Mouse (Mus musculus) urinary bladder, adult 2 months (tissue): ENCODE measurements around the gene Nppc. TPM values are rescaled to one million over a fixed set of nuclear protein-coding genes. Genes with fewer than 3 reads are reported as not detected.

ENCODE experiments used
- DNase-seq: peaks from one replicate; pipeline ENCODE4 v3.0.0; 2022; ENCODE audit warnings: low spot score
- polyA plus RNA-seq: library from polyadenylated mRNA; depleted of rRNA; stranded (reverse); fragments of >200 nt; gene quantifications from 2 replicates; pipeline ENCODE4 v1.2.3, GENCODE M21; 2012; rRNA removed

The Nppc gene
- polyA plus RNA-seq, 1 experiment, result 0.10 TPM

DNA sequence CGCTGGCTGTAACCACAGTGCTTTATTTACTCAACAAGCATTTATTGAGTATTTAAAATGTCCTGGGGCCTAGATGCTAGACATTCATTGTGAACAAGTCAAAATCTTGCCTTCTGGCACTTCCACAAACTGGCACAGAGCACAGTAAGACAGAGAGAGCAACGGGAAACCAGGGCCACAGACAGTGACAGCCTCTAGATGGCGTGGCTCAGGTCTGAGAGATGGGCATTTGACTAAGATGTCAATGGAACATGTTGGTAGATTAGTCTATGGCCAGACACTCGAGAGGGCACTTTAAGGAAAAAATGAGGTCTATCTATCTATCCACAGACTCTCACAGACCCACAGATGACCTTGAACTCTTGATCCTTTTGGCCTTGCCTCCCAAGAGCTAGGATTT, 17.7 kb downstream of the Nppc start:
- no peak for DNase-seq

DNA sequence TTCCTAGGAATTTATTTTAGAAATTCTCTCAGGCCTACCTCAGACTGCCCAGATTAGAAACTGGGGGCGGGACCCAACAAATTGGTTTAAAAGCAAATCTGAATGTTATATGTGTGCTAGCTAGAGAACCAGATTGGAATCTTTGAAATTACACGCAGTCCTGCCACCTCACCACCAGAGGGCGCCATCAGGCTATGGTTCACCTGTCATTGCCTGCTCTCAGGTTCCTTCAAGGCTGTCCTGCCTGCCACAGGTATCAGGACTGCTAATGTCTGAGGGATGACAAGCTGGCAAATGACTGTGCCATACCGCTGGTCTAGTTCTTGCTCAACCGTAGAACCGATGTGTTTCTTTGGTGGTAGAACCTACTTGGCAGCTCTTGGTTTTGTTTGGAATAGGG, 20.1 kb downstream of the Nppc start:
- DNase-seq, result peak; percentile 60

DNA sequence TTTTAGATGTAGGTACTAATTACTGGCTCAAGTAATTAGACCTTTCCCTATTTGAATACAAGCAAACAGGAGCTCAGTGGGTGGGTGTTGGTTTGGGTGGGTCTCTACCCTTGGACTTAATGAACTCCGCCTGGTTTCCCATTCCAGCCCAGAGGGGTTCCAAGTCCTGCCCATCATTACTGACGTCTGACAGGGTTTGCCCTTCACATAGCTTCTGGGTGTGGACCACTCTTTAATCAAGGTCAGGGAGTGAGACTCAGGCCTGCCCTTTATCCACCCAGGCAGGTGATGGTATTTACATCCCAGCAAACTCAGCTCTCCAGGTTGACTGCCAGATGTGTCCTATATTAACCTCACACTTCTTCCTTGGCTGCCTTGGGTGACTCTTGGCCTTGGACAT, 22.9 kb downstream of the Nppc start:
- no peak for DNase-seq

DNA sequence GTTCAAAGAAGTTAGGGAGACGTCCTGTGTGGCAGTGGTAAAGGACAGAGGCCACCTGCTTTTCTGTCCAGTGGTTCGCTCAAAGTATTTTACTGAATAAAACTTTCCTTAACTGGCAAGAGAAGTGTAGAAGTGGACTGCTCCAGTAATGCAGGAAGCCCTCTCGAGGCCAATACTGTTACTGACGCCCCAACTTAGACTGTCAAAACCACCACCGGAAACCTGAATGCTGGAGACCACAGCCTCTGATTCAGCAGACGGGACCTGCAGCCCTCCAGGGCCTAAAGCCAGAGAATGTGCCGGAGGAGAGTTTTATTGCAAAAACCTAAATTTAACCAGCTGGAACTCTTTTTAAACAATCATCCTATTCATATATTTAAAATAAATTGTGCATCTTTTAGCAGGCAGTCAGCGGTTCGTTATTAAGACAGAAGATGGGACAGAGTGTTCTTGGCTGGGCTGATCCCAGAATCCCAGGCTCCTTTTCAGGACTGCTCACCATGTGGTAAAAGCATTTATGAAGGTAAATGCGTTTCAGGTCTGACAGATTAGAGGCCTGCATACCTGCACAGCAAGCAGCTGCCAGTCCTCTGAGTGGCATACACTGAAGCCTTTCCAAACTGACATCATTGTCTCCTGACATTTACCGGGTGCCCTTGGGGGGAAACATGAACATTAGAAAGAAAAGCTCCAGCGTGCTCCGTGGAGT, 27.1 kb downstream of the Nppc start:
- no peak for DNase-seq

DNA sequence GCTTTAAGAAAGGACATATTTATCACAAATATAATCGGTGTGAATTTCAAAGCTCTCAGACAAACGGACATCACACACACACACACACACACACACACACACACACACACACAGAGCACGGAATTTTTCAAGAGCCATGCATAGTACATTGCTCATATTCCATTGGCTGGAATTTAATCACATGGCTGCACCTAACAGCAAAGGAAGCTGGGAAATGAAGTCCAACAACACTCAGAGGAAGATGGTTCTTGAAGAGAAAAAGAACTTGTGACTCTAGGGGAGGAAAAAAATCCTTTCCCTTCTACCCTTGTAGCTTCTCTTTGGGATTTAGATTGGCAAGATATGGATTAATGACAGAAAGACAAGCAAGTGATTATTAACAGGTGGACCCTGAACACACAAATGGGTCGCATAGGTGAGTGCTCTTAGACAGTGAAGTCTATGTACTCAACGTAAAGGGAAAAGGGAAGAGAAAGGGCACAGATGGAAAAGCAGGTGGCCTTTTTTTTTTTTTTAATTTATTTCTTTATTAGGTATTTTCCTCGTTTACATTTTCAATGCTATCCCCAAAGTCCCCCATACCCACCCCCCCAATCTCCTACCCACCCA, 35.5 kb downstream of the Nppc start:
- DNase-seq, result no peak

DNA sequence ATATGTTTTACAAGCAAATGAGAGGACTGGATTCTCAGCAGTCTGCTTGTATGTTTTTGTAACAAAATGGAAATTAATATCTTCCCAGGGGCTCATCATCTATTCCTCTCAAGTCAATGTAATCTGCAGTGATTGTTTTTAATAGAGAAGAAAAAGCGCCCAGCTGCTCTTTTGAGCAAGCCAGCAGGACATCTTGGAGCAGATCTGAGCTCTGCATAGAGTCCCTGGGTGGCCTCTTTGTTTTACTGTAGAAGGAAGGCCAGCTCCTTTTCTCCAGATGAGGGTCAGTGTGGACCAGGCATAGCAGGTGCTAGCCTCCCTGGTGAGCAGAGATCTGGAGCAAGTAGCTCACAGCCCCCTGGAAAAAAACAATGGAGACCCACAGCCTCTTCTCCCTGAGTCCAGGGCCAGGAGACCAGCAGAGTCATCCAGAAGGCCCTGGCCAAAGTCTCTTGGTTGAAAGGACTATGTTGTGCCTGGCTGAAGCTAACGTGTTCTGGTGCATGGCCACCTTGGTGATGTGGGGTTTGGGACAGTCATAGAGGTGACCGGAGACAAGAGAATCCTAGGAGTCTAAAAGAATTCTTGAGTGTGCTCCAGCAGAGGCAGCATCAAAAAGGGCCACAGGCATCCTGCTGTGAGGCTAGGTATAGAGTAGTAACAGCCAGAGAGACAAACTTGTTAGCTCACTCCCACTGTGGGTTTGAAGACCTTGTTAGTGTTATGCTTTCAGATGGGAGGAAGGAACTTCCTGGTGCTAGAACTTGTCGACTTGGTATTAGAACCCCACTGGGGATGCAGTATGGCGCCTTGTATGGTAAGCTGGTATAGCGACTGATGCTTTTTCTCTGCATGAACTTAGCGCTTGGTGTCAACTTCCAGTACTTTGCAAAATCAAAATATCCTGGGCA, 36.3 kb downstream of the Nppc start:
- no peak for DNase-seq

DNA sequence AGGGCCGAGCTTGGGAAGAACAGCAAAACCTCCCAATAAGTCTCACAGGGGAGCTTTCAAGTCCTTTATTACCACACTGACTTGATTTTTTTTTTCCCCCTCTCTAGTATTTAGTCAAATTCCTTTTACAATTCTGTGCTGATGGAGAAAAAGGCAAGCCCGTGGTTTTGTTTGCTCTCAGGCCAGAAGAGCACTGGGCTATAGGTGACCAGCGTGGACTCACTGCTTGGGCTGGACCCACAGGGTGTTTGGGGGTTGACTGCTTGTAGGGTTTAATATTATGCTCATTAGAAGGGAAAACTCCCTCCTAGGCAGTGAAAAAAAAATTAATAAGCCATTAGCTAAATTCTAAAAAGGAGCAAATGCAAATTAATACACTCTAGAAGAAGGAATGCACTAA, 36.9 kb downstream of the Nppc start:
- no peak for DNase-seq

DNA sequence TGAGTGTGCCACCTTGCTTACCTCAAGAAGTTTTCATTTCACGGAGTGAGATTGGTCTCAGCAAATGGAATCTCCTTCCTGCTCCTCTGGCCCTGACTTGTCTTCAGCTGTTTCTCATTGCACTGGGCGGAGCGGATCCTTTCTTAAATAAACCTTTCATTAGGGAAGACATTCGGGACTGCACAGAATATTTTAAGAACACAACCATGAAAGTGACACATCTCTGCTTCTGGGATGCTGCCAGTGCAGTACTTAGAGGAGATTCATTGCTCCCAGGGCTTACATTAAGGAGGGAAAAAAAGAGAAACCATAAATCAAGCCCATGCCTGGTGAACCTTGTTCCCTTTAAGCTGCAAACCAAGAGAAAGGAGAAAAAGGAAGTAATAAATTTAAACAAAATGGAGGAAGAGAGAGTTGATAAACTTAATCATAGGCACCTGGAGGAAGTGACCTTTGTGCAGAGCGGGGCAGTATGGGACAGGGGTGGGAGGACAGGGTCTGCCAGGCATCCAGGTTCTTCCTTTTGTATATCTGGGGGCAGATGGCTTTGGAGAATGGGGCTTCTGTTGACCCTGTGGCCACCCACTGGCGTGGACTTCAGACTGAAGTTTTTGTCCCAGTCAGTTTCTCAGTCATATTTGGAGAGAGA, 37.5 kb downstream of the Nppc start:
- DNase-seq, result no peak

DNA sequence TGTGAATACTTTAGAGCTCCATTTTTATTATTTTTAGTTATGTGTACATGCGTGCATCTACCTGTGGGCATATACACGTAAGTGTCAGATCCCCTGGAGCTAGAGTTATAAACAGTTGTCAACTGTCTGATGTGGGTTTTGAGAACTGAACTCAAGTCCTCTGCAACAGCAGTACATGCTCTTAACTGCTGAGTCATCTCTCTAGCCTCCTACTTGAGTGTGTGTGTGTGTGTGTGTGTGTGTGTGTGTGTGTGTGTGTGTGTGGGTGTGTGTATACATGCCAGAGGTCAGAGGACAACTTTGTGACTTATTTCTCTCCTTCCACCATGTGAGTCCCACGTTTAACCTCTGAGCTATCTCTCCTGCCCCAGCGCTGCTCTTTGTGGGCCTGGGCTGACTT, 39.8 kb downstream of the Nppc start:
- no peak for DNase-seq

DNA sequence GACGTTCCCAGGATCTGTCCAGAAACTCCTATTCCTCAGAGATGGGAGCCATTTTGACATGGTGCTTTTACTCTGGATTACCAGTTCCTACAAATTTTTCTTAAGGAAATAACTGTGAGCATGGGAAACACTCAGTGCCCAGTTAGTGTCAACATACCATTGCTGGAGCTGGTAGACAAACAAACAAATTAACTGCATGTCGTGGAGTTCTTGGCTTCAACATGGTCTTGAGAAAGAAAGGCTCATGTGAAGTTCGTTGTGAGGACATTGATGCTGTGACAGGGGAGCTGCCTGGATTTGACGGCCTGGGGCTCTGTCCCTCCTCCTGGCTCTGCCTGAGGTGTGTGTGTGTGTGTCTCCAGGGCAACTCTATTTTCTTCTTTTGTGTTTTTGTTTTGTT, 40.4 kb downstream of the Nppc start:
- no peak for DNase-seq

DNA sequence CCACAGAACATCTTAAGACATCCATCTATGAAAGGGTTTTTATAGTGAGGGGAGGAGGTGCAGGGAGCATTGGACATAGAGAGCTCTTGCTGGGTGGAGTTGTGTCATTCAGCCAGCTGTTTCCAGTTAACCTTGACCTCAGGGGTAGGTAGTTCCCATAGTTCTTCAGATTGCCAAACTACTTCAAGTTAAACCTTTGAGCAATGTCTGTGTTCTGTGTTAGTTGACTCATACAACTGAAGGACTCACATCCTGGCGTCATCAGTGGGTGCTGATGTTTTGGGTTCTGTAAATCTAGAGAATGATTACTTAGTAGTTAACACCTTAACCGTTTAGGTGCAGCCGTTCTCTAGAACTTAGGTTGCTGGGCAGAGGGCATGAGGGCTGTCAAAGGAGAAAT, 42.1 kb downstream of the Nppc start:
- no peak for DNase-seq

DNA sequence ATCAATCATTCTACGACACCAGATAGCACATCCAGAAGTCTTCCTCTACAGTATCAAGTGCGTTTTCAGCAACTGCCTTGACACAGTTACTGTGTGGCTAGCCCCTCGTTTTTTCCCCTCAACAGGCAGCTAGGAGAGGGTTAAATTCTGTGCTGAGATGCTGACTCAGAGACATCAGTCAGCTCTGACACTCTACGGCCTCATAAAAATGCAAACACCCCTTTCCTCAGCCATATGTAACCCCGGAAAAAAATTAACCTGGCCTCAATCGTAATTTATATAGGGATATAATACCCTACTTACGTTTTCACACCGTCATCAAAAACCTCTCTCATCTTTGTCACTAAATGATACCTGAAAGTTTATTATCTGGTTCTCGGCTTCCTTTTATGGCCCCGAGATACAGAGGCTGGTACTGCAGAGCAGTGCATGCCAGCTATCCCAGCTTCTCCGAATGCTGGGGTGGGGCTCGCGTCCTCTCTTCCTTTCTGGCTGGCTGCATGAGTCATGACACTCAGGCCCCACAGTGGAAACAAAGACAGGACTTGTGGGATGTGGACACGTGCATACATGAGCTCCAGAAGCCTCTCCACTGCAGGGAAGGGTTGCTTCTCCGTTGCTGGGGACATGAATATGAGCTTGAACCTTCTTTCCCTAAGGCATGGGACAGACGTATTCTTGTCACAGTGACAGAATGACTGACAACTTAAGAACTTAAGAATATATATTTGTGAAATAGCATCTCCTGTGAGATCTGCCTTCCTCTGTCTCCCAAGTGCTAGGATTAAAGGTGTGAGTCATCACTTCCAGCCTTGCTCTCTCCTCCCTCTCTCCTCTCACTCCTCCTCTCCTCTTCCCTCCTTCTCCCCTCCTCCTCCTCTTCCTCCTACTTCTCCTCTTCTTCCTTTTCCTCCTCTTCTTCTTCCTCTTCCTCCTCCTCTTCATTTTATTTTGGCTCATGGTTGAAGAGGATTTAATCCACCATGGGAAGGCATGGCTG, 47.1 kb downstream of the Nppc start:
- no peak for DNase-seq

DNA sequence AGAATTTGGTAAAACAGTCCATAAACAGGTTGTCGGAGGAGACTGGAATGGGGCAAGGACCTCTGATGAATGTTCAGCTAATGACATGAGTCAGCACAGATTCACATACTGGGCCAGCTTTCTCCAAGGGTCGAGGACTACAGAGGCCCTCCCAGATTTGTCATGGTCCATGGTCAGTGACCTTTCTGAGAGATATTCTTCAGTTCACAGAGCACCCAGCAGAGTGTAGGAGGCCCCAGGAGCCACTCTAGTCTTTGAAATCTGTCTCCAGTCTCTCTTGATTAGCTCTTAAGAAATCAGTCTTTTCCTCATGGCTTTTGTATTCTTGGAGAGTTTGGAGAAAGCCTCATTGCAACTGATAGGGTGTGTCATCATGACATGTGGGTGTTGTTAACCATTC, 48.1 kb downstream of the Nppc start:
- DNase-seq, result no peak

DNA sequence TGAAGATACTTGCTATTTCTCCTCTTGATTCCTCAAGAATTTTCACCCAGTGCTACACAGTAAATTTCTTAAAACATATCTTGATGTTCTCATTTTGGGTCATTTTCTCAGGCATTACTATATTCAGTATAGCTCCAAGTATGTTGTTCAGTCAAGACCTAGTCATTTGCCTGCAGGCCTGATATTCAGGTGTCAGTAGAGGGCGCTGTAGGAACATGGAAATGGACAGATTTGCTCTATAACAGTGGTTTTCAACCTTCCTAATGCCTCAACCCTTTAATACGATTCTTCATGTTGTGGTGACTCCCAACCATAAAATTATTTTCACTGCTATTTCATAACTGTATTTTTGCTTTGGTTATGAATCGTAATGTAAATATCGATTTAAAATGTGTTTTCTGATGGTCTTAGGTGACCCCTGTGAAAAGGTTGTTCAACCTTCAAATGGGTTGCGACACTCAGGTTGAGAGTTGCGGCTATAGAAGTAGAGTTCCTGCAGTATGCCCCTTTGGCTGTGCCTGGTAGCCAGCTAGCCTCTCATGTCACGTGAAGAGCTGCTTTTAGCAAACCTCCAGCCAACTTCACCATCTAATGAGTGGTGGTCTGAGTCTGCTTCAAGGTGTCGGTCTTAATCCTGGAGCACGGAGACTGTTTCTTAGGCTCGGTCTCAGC, 51.8 kb downstream of the Nppc start:
- DNase-seq, result no peak

Other genes with a start within 250 kb of the Nppc start
- 0.21 and 0.43 TPM in 2 replicates for gene Nmur1, start 244.3 kb downstream of the Nppc start, polyA plus RNA-seq
- not detected in 2 replicates for gene Tex44, start 244.2 kb downstream of the Nppc start, polyA plus RNA-seq
- gene Ptma, start 143.8 kb downstream of the Nppc start, polyA plus RNA-seq, result 836 and 1,054 TPM in 2 replicates
- gene Pde6d, start 87.9 kb downstream of the Nppc start, polyA plus RNA-seq, result 48.0 and 49.0 TPM in 2 replicates
- 22.0 and 34.3 TPM in 2 replicates for gene Cops7b, start 87.7 kb downstream of the Nppc start, polyA plus RNA-seq
- 12.6 TPM in 2 replicates for gene Dis3l2, start 33.2 kb upstream of the Nppc start, polyA plus RNA-seq